Mouse (Mus musculus): ENCODE measurements around the gene Cldn11.

GRCm38 (mm10) chr3:31123098-31123497, 26.6 kb upstream of the Cldn11 start:
- TF ChIP-seq POLR2A (IDR thresholded peaks at IDR 0.05; ENCODE audit: borderline replicate concordance, low read depth, low read length) (no peak), CTCF (IDR thresholded peaks at IDR 0.05; ENCODE audit: low read depth, low read length) (no peak)
